Mouse (Mus musculus) limb, embryonic 12.5 days (tissue): Measurements from ENCODE around the gene H2-Aa. TPM values are rescaled to one million over a fixed set of nuclear protein-coding genes. Genes with fewer than 3 reads are reported as not detected.

Experiments used
- ATAC-seq: fragments of 200-750 bp; cut with Nextera tagmentation; 2 replicates; pipeline ENCODE4 v1.8.0; 2017; ENCODE audit warnings: low read depth, moderate TSS enrichment; ENCODE audit not compliant: insufficient number of reproducible peaks, insufficient read depth, low FRiP score, low TSS enrichment
- H3K27ac ChIP-seq: fragments of 300-500 bp; sonication (generic); 2 replicates; pipeline ENCODE4 v1.5.1; 2016; ENCODE audit warnings: mild to moderate bottlenecking, moderate library complexity
- H3K27me3 ChIP-seq: fragments of 300-500 bp; sonication (generic); 2 replicates; pipeline ENCODE4 v1.6.1; 2016; ENCODE audit warnings: mild to moderate bottlenecking, moderate library complexity
- H3K36me3 ChIP-seq: fragments of 300-500 bp; sonication (generic); 2 replicates; pipeline ENCODE4 v1.6.1; 2016; ENCODE audit warnings: mild to moderate bottlenecking, moderate library complexity
- H3K4me1 ChIP-seq: fragments of 300-500 bp; sonication (generic); replicated peaks from 2 replicates; pipeline ENCODE4 v1.6.1; 2016
- H3K4me2 ChIP-seq: fragments of 300-500 bp; sonication (generic); 2 replicates; pipeline ENCODE4 v1.6.1; 2016; ENCODE audit warnings: mild to moderate bottlenecking, moderate library complexity
- H3K4me3 ChIP-seq: fragments of 300-500 bp; sonication (generic); replicated peaks from 2 replicates; pipeline ENCODE4 v1.5.1; 2016; ENCODE audit warnings: mild to moderate bottlenecking
- H3K9ac ChIP-seq: fragments of 300-500 bp; sonication (generic); replicated peaks from 2 replicates; pipeline ENCODE4 v1.6.1; 2016; ENCODE audit warnings: mild to moderate bottlenecking, moderate library complexity
- H3K9me3 ChIP-seq: fragments of 300-500 bp; sonication (generic); 2 replicates; pipeline ENCODE4 v1.6.1; 2016; ENCODE audit warnings: mild to moderate bottlenecking, moderate library complexity
- WGBS: fragments of 180-500 bp; shearing (Covaris S2); methylation state at CpG from one replicate; pipeline ENCODE4 v1.1.7; 2016; 5-methylcytosine and 5-hydroxymethylcytosine counted together
- polyA plus RNA-seq: library from polyadenylated mRNA; unstranded; fragments of >200 nt; fragmentation: Nextera tagmentation; extraction: Ambion mirVana; gene quantifications from 2 replicates; pipeline ENCODE4 v1.2.1, GENCODE M21; 2016

H2-Aa gene
- polyA plus RNA-seq, 1 experiment from 2014 or later = not detected

GRCm38 (mm10) chr17:34285371-34285770 lies 2.3 kb downstream of the H2-Aa start:
- Histone ChIP-seq H3K9me3 (no peaks in the 10 kb centered on the region), H3K4me3 (no peak overlapping the region), H3K27ac (no peak overlapping the region), H3K36me3 (no peaks in the 10 kb centered on the region), H3K9ac (no peak overlapping the region), H3K4me2 (no peak overlapping the region), H3K4me1 (no peaks in the 10 kb centered on the region), H3K27me3 (peaks cover 11% of the 10 kb centered on the region)
- no peak for ATAC-seq
- WGBS = 80% methylated on average over 4 of the region's 4 CpGs

GRCm38 (mm10) chr17:34281836-34282235 lies 5.8 kb downstream of the H2-Aa start:
- 74% methylated on average over 1 of the region's 1 CpGs for WGBS
- H3K9ac ChIP-seq = no peak overlapping the region
- H3K4me3 ChIP-seq = no peak overlapping the region
- peaks cover 11% of the 10 kb centered on the region for H3K27me3 ChIP-seq
- H3K36me3 ChIP-seq = no peaks in the 10 kb centered on the region
- no peak overlapping the region for H3K4me2 ChIP-seq
- H3K9me3 ChIP-seq = no peaks in the 10 kb centered on the region
- H3K27ac ChIP-seq = no peak overlapping the region
- no peak for ATAC-seq
- H3K4me1 ChIP-seq = no peaks in the 10 kb centered on the region

GRCm38 (mm10) chr17:34280499-34281038 lies 7.1 kb downstream of the H2-Aa start:
- Histone ChIP-seq H3K27ac (no peak overlapping the region), H3K4me2 (no peak overlapping the region), H3K27me3 (peaks cover 8% of the 10 kb centered on the region), H3K4me3 (no peak overlapping the region), H3K9me3 (no peaks in the 10 kb centered on the region), H3K4me1 (no peaks in the 10 kb centered on the region), H3K9ac (no peak overlapping the region), H3K36me3 (no peaks in the 10 kb centered on the region)
- 80% methylated on average over 1 of the region's 1 CpGs for WGBS
- ATAC-seq = peak; percentile 71

- H3K4me1 ChIP-seq = no peaks in the 10 kb centered on the region
- H3K9ac ChIP-seq = no peak overlapping the region
- H3K4me3 ChIP-seq = no peak overlapping the region
- ATAC-seq = no peak
- no peak overlapping the region for H3K27ac ChIP-seq
- no peaks in the 10 kb centered on the region for H3K27me3 ChIP-seq
- no peak overlapping the region for H3K4me2 ChIP-seq
- WGBS = 85% methylated on average over 1 of the region's 1 CpGs
- H3K9me3 ChIP-seq = no peaks in the 10 kb centered on the region
- H3K36me3 ChIP-seq = no peaks in the 10 kb centered on the region
Observed at GRCm38 (mm10) chr17:34272102-34272501, 15.5 kb downstream of the H2-Aa start.

- Histone ChIP-seq H3K9me3 (no peaks in the 10 kb centered on the region), H3K4me2 (no peak overlapping the region), H3K27ac (no peak overlapping the region), H3K27me3 (no peaks in the 10 kb centered on the region), H3K36me3 (no peaks in the 10 kb centered on the region), H3K4me1 (no peaks in the 10 kb centered on the region), H3K4me3 (no peak overlapping the region), H3K9ac (no peak overlapping the region)
- ATAC-seq = no peak
- 87% methylated on average over 2 of the region's 2 CpGs for WGBS
Observed at GRCm38 (mm10) chr17:34270940-34271339, 16.7 kb downstream of the H2-Aa start.

GRCm38 (mm10) chr17:34270230-34270629 lies 17.4 kb downstream of the H2-Aa start:
- peaks cover 5% of the 10 kb centered on the region for H3K27me3 ChIP-seq
- no peak overlapping the region for H3K4me3 ChIP-seq
- H3K4me1 ChIP-seq = peaks cover 2% of the 10 kb centered on the region; the same call in 1 of the 2 replicates
- H3K36me3 ChIP-seq = no peaks in the 10 kb centered on the region
- no peak for ATAC-seq
- H3K27ac ChIP-seq = no peak overlapping the region
- 79% methylated on average over 2 of the region's 2 CpGs for WGBS
- no peak overlapping the region for H3K9ac ChIP-seq
- H3K9me3 ChIP-seq = no peaks in the 10 kb centered on the region
- H3K4me2 ChIP-seq = no peak overlapping the region

- no peak for ATAC-seq
- peaks cover 6% of the 10 kb centered on the region for H3K4me1 ChIP-seq
- no peaks in the 10 kb centered on the region for H3K9me3 ChIP-seq
- WGBS = 68% methylated on average over 4 of the region's 4 CpGs
- no peaks in the 10 kb centered on the region for H3K36me3 ChIP-seq
- no peak overlapping the region for H3K27ac ChIP-seq
- no peak overlapping the region for H3K4me3 ChIP-seq
- peaks cover 9% of the 10 kb centered on the region for H3K27me3 ChIP-seq
- no peak overlapping the region for H3K9ac ChIP-seq
- no peak overlapping the region for H3K4me2 ChIP-seq
Observed at GRCm38 (mm10) chr17:34269817-34270216, 17.8 kb downstream of the H2-Aa start.

- no peak overlapping the region for H3K4me3 ChIP-seq
- no peak overlapping the region for H3K4me2 ChIP-seq
- H3K4me1 ChIP-seq = peaks cover 14% of the 10 kb centered on the region
- H3K9me3 ChIP-seq = no peaks in the 10 kb centered on the region
- no peak overlapping the region for H3K27ac ChIP-seq
- 89% methylated on average over 2 of the region's 2 CpGs for WGBS
- no peak overlapping the region for H3K9ac ChIP-seq
- no peaks in the 10 kb centered on the region for H3K36me3 ChIP-seq
- ATAC-seq = no peak
- H3K27me3 ChIP-seq = peaks cover 20% of the 10 kb centered on the region
Observed at GRCm38 (mm10) chr17:34268748-34269147, 18.9 kb downstream of the H2-Aa start.

- 74% methylated on average over 2 of the region's 2 CpGs for WGBS
- Histone ChIP-seq H3K27me3 (peaks cover 25% of the 10 kb centered on the region), H3K9ac (no peak overlapping the region), H3K4me3 (no peak overlapping the region), H3K36me3 (no peaks in the 10 kb centered on the region), H3K27ac (no peak overlapping the region), H3K9me3 (no peaks in the 10 kb centered on the region), H3K4me1 (peaks cover 14% of the 10 kb centered on the region), H3K4me2 (no peak overlapping the region)
- ATAC-seq = no peak
Observed at GRCm38 (mm10) chr17:34268262-34268661, 19.4 kb downstream of the H2-Aa start.

- H3K4me2 ChIP-seq = peak overlapping the region; percentile 96
- H3K9me3 ChIP-seq = no peaks in the 10 kb centered on the region
- H3K27me3 ChIP-seq = peaks cover 34% of the 10 kb centered on the region
- peak overlapping the region; percentile 67 for H3K9ac ChIP-seq
- peak overlapping the region; percentile 54 for H3K4me3 ChIP-seq
- H3K4me1 ChIP-seq = peaks cover 14% of the 10 kb centered on the region
- no peaks in the 10 kb centered on the region for H3K36me3 ChIP-seq
- H3K27ac ChIP-seq = no peak overlapping the region
- ATAC-seq = 0 out of 2 replicates have a peak, but pooled peaks have one; percentile 22
- under 1% methylated on average over 88 of the region's 93 CpGs for WGBS
Observed at GRCm38 (mm10) chr17:34264452-34265351, 22.9 kb downstream of the H2-Aa start.

- Histone ChIP-seq H3K27ac (no peak overlapping the region), H3K4me3 (peak overlapping the region; percentile 54), H3K9me3 (no peaks in the 10 kb centered on the region), H3K36me3 (no peaks in the 10 kb centered on the region), H3K4me1 (peaks cover 14% of the 10 kb centered on the region), H3K27me3 (peaks cover 40% of the 10 kb centered on the region), H3K4me2 (peak overlapping the region; percentile 96), H3K9ac (no peak overlapping the region; the same call in 1 of the 2 replicates)
- ATAC-seq = no peak
- WGBS = 5% methylated on average over 14 of the region's 14 CpGs
Observed at GRCm38 (mm10) chr17:34263811-34264371, 23.7 kb downstream of the H2-Aa start.
